Mouse (Mus musculus): Measurements from ENCODE around the gene Dnase2b.

DNA sequence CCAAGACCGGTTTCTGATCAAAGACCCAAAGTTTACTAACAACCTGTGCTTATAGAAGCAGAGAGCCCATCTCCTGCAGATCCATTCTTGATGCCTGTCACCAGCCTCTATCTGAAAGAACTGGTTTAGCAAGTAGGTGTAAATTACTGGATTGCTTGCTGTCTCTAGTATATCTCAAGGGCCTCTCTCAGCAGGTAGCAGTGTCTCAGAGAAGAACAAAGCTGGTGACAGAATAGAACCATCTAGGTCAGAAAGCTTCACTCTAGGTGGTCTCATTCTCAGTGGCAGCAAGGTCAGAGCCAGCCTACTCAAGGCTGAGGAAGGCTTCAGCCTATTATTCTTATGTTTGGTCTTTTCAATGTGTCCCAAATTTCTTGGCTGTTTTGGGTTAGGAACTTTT is 71.8 kb downstream of the Dnase2b start:
- no peak for TF ChIP-seq POLR2A (IDR thresholded peaks at IDR 0.05; ENCODE audit: insufficient read depth, low read depth, low read length)
- TF ChIP-seq CTCF (IDR thresholded peaks at IDR 0.05; ENCODE audit: insufficient read depth, low read depth, low read length): no peak
